Mouse (Mus musculus) lung, embryonic 16.5 days (tissue): ENCODE measurements around the gene Snrpc. TPM values are rescaled to one million over a fixed set of nuclear protein-coding genes. Genes with fewer than 3 reads are reported as not detected.

ENCODE experiments used
- ATAC-seq: fragments of 200-750 bp; cut with Nextera tagmentation; 2 replicates; pipeline ENCODE4 v1.8.0; 2017; ENCODE audit warnings: low read depth, mild to moderate bottlenecking, moderate library complexity
- H3K27ac ChIP-seq: fragments of 300-500 bp; sonication (generic); 2 replicates; pipeline ENCODE4 v1.5.1; 2014; ENCODE audit warnings: mild to moderate bottlenecking, control low read depth, low read length
- H3K27me3 ChIP-seq: fragments of 300-500 bp; sonication (generic); 2 replicates; pipeline ENCODE4 v1.6.1; 2014; ENCODE audit warnings: low read depth, low read length, mixed read lengths; ENCODE audit not compliant: control insufficient read depth, insufficient read depth
- H3K36me3 ChIP-seq: fragments of 300-500 bp; sonication (generic); 2 replicates; pipeline ENCODE4 v1.6.1; 2014; ENCODE audit warnings: low read length; ENCODE audit not compliant: control insufficient read depth, insufficient read depth
- H3K4me1 ChIP-seq: fragments of 300-500 bp; sonication (generic); replicated peaks from 2 replicates; pipeline ENCODE4 v1.6.1; 2014; ENCODE audit warnings: low read length, mixed read lengths; ENCODE audit not compliant: control insufficient read depth, insufficient read depth
- H3K4me2 ChIP-seq: fragments of 300-500 bp; sonication (generic); 2 replicates; pipeline ENCODE4 v1.6.1; 2014; ENCODE audit warnings: low read depth, low read length, control low read depth
- H3K4me3 ChIP-seq: fragments of 300-500 bp; sonication (generic); 2 replicates; pipeline ENCODE4 v1.5.1; 2014; ENCODE audit warnings: mild to moderate bottlenecking, low read length, control low read depth
- H3K9ac ChIP-seq: fragments of 300-500 bp; sonication (generic); 2 replicates; pipeline ENCODE4 v1.6.1; 2014; ENCODE audit warnings: low read length, control low read depth
- H3K9me3 ChIP-seq: fragments of 300-500 bp; sonication (generic); 2 replicates; pipeline ENCODE4 v1.6.1; 2016; ENCODE audit warnings: low read length; ENCODE audit not compliant: control insufficient read depth
- WGBS: fragments of 180-500 bp; shearing (Covaris S2); extraction: QIAGEN DNeasy Blood & Tissue Kit; methylation state at CpG from one replicate; pipeline ENCODE4 v1.1.7; 2014; 5-methylcytosine and 5-hydroxymethylcytosine counted together
- polyA plus RNA-seq: library from polyadenylated mRNA; unstranded; fragments of >200 nt; fragmentation: Nextera tagmentation; extraction: Ambion mirVana; gene quantifications from 2 replicates; pipeline ENCODE4 v1.2.1, GENCODE M21; 2015

Snrpc gene
- polyA plus RNA-seq, 1 experiment from 2014 or later, result 313 TPM

DNA sequence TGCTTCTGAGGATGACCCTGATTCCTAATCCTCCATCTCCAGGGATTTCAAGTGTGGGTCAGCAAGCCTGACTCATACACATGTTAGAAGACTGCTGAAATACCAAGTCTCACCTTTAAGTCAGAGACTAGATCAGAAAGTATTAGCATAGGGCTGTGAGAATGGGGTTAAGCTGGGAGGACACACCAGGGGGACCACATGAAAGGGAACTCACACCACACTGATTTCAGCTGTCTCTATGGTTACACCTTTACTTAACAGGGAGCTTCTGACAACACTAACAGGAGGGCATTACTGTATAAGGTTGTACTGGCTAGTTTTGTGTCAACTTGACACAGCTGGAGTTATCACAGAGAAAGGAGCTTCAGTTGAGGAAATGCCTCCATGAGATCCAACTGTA, 23.3 kb upstream of the Snrpc start:
- Histone ChIP-seq H3K36me3 (no peaks in the 10 kb centered on the region), H3K4me3 (no peak overlapping the region)
- ATAC-seq, result no peak

GRCm38 (mm10) chr17:27819011-27819410, 18.9 kb upstream of the Snrpc start:
- 13% methylated on average over 7 of the region's 7 CpGs for WGBS
- ATAC-seq, result no peak
- no peaks in the 10 kb centered on the region for H3K36me3 ChIP-seq

More for the DNA sequence above, 23.3 kb upstream of the Snrpc start:
- Histone ChIP-seq H3K4me1 (peaks cover 14% of the 10 kb centered on the region), H3K9me3 (no peaks in the 10 kb centered on the region), H3K27me3 (no peaks in the 10 kb centered on the region), H3K9ac (no peak overlapping the region), H3K4me2 (no peak overlapping the region), H3K27ac (no peak overlapping the region)

DNA sequence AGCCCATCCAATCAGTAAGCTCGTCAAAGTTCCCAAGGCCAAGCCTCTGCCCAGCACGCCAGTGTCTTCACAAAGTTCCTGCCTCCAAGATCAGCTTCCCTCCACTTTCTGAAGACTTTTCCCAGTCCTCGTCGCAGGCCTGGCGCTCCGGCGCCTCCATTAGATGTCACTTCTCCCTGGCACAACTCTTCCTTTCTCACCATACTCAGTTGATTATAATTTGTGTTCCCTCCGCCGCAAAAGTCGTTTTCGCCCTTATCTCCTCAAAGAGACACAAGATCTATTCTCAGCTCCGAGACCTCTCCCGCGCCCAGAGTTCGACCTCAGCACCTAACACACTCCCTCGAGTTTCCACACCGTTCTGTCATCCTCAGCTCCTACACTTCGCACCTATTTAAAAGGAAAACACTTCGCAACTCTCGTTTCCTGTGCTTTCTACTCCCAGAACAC, 18.4 kb upstream of the Snrpc start:
- peak overlapping the region; percentile 74 for H3K4me2 ChIP-seq
- ATAC-seq, result no peak
- under 1% methylated on average over 20 of the region's 20 CpGs for WGBS

More at GRCm38 (mm10) chr17:27819011-27819410, 18.9 kb upstream of the Snrpc start:
- H3K9ac ChIP-seq, result peak overlapping the region; percentile 99
- H3K27ac ChIP-seq, result peak overlapping the region; percentile 83
- no peaks in the 10 kb centered on the region for H3K9me3 ChIP-seq
- no peaks in the 10 kb centered on the region for H3K27me3 ChIP-seq
- peak overlapping the region; percentile 74 for H3K4me2 ChIP-seq
- H3K4me1 ChIP-seq, result peaks cover 18% of the 10 kb centered on the region
- H3K4me3 ChIP-seq, result peak overlapping the region; percentile 100

DNA sequence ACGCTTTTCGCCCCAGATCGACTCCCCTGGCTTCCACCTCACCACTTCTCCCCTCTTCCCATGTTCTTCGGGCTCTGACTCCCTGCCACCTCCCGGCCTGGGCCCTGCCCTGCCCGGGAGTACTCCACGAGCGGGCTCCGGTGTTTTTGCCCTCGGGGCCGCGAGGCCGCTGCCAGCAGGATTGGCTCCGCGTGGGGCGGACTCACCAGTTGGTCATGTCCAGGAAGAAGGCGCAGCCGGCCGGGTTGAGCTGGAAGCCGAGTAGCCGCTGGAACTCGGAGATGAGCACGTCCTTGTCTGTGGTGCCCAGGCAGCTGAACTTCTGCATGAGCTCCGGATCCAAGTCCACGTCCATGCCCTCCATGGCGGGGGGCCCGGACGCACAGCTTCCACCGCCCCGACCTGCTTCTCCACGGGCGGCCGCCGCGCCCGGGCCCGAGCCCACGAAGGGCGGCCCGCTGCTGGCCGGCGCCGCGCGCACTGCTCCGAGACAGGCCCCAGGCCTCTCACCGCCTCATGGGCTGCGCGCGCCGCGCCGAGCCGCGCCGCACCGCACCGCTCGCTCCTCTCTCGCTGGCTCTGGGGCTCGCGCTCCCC, 17.9 kb upstream of the Snrpc start:
- H3K4me3 ChIP-seq, result peak overlapping the region; percentile 100
- ATAC-seq, result peak; percentile 82
- peak overlapping the region; percentile 99 for H3K9ac ChIP-seq
- H3K27me3 ChIP-seq, result no peaks in the 10 kb centered on the region
- H3K4me1 ChIP-seq, result peaks cover 18% of the 10 kb centered on the region
- WGBS, result under 1% methylated on average over 38 of the region's 62 CpGs
- H3K4me2 ChIP-seq, result peak overlapping the region; percentile 74
- no peaks in the 10 kb centered on the region for H3K36me3 ChIP-seq
- H3K9me3 ChIP-seq, result no peaks in the 10 kb centered on the region
- H3K27ac ChIP-seq, result peak overlapping the region; percentile 83

More for the DNA sequence above, 18.4 kb upstream of the Snrpc start:
- Histone ChIP-seq H3K9ac (peak overlapping the region; percentile 99), H3K9me3 (no peaks in the 10 kb centered on the region), H3K36me3 (no peaks in the 10 kb centered on the region), H3K27me3 (no peaks in the 10 kb centered on the region), H3K4me1 (peaks cover 18% of the 10 kb centered on the region), H3K4me3 (peak overlapping the region; percentile 100), H3K27ac (peak overlapping the region; percentile 83)

GRCm38 (mm10) chr17:27820568-27821406, 17.2 kb upstream of the Snrpc start, which contains the start of gene D17Wsu92e:
Gene D17Wsu92e (minus strand): TSS chr17:27820648.
- WGBS, result 2% methylated on average over 33 of the region's 56 CpGs
- H3K9ac ChIP-seq, result peak within 1 kb of the TSS; percentile 99
- peak within 1 kb of the TSS; percentile 90 for H3K27ac ChIP-seq
- no peaks in the 10 kb centered on the region for H3K36me3 ChIP-seq
- H3K9me3 ChIP-seq, result no peaks in the 10 kb centered on the region
- peak within 1 kb of the TSS; percentile 74 for H3K4me2 ChIP-seq
- H3K27me3 ChIP-seq, result no peaks in the 10 kb centered on the region
- H3K4me1 ChIP-seq, result peaks cover 18% of the 10 kb centered on the region
- H3K4me3 ChIP-seq, result peak within 1 kb of the TSS; percentile 100
- peak; percentile 98 for ATAC-seq

GRCm38 (mm10) chr17:27821407-27822338, 16.3 kb upstream of the Snrpc start:
- 45% methylated on average over 9 of the region's 9 CpGs for whole genome bisulfite sequencing
- Histone ChIP-seq H3K27me3 (no peaks in the 10 kb centered on the region), H3K36me3 (no peaks in the 10 kb centered on the region), H3K4me1 (peaks cover 18% of the 10 kb centered on the region), H3K9me3 (no peaks in the 10 kb centered on the region), H3K4me2 (peak overlapping the region; percentile 57), H3K27ac (peak overlapping the region; percentile 90), H3K4me3 (peak overlapping the region; percentile 100), H3K9ac (peak overlapping the region; percentile 82)
- no peak for ATAC-seq

GRCm38 (mm10) chr17:27823142-27823905, 14.6 kb upstream of the Snrpc start:
- no peak for ATAC-seq
- H3K9me3 ChIP-seq, result no peaks in the 10 kb centered on the region
- 68% methylated on average over 9 of the region's 9 CpGs for WGBS

GRCm38 (mm10) chr17:27824941-27825340, 13.0 kb upstream of the Snrpc start:
- no peak overlapping the region for H3K27ac ChIP-seq
- WGBS, result 64% methylated on average over 1 of the region's 1 CpGs
- ATAC-seq, result no peak
- H3K4me1 ChIP-seq, result peaks cover 4% of the 10 kb centered on the region
- no peak overlapping the region for H3K4me3 ChIP-seq
- H3K9me3 ChIP-seq, result no peaks in the 10 kb centered on the region
- H3K36me3 ChIP-seq, result no peaks in the 10 kb centered on the region
- no peak overlapping the region for H3K4me2 ChIP-seq
- H3K9ac ChIP-seq, result no peak overlapping the region
- no peaks in the 10 kb centered on the region for H3K27me3 ChIP-seq

More at GRCm38 (mm10) chr17:27823142-27823905, 14.6 kb upstream of the Snrpc start:
- no peak overlapping the region for H3K27ac ChIP-seq
- no peaks in the 10 kb centered on the region for H3K27me3 ChIP-seq
- no peak overlapping the region for H3K4me3 ChIP-seq
- H3K4me2 ChIP-seq, result no peak overlapping the region
- H3K36me3 ChIP-seq, result no peaks in the 10 kb centered on the region
- H3K9ac ChIP-seq, result no peak overlapping the region
- H3K4me1 ChIP-seq, result peaks cover 14% of the 10 kb centered on the region
